Mouse (Mus musculus): ENCODE results near the gene Hoxd3. TPM values are rescaled to one million over a fixed set of nuclear protein-coding genes. Genes with fewer than 3 reads are reported as not detected.

The Hoxd3 gene
- polyA plus RNA-seq, 1 experiment from 2014 or later: 2.9 TPM

- 53% methylated on average over 7 of the region's 7 CpGs for WGBS
- H3K9ac ChIP-seq (replicated peaks; ENCODE audit: low read length): no peak overlapping the region
- no peak overlapping the region for H3K4me3 ChIP-seq (ENCODE audit: low read depth, low read length)
- no peaks in the 10 kb centered on the region for H3K4me1 ChIP-seq (ENCODE audit: control insufficient read depth, insufficient read depth, low read length)
- ATAC-seq (replicated peaks; ENCODE audit: insufficient number of reproducible peaks, low FRiP score, low TSS enrichment, low read depth): no peak
- no peak overlapping the region for H3K27ac ChIP-seq (replicated peaks; ENCODE audit: low read depth, low read length)
- no peak for DNase-seq (ENCODE audit: low spot score)
- no peak overlapping the region for H3K4me2 ChIP-seq (ENCODE audit: low read depth, low read length)
- no peaks in the 10 kb centered on the region for H3K36me3 ChIP-seq (replicated peaks; ENCODE audit: control insufficient read depth, insufficient read depth, low read depth, low read length)
- no peaks in the 10 kb centered on the region for H3K9me3 ChIP-seq (replicated peaks; ENCODE audit: control insufficient read depth, low read length)
- H3K27me3 ChIP-seq (ENCODE audit: control insufficient read depth, insufficient read depth, low read length): no peaks in the 10 kb centered on the region
Measured at GRCm38 (mm10) chr2:74795531-74795930, 83.8 kb downstream of the Hoxd3 start.

MicroRNAs encoded within 50 kb of the gene (microRNA counts, 519-probe panel; counts per million panel counts)
- 2,550 counts per million, percentile 24 among the panel's probes with 10 or more counts for microRNA mmu-miR-10b

Small RNA genes within 50 kb of the gene (microRNA-seq; reads per million reads assigned to microRNA genes)
- gene Gm44463 (ENCODE audit: borderline number of aligned reads): not detected
- 1,016 reads per million, percentile 71 among the genes with 10 or more reads in this experiment for gene Mir10b (ENCODE audit: borderline number of aligned reads)

Other genes starting within 250 kb of the Hoxd3 start
- 39.6 and 42.1 TPM in 2 replicates for gene Lnpk, start 132.5 kb upstream of the Hoxd3 start, polyA plus RNA-seq (2014; fragmentation: Nextera tagmentation; extraction: Ambion mirVana)
- 0.08 and 0.10 TPM in 2 replicates for gene Evx2, start 52.4 kb upstream of the Hoxd3 start, polyA plus RNA-seq (2014; fragmentation: Nextera tagmentation; extraction: Ambion mirVana)
- gene Hoxd13, start 43.6 kb upstream of the Hoxd3 start, polyA plus RNA-seq (2014; fragmentation: Nextera tagmentation; extraction: Ambion mirVana): not detected in 2 replicates
- not detected in 2 replicates for gene Hoxd12, start 36.9 kb upstream of the Hoxd3 start, polyA plus RNA-seq (2014; fragmentation: Nextera tagmentation; extraction: Ambion mirVana)
- not detected in 2 replicates for gene Hoxd11, start 32.4 kb upstream of the Hoxd3 start, polyA plus RNA-seq (2014; fragmentation: Nextera tagmentation; extraction: Ambion mirVana)
- gene Hoxd10, start 20.0 kb upstream of the Hoxd3 start, polyA plus RNA-seq (2014; fragmentation: Nextera tagmentation; extraction: Ambion mirVana): not detected in 2 replicates
- gene Hoxd9, start 14.2 kb upstream of the Hoxd3 start, polyA plus RNA-seq (2014; fragmentation: Nextera tagmentation; extraction: Ambion mirVana): 0.10 TPM in 1 of 2 replicates, not detected in the other
- gene Hoxd8, start 7.3 kb upstream of the Hoxd3 start, polyA plus RNA-seq (2014; fragmentation: Nextera tagmentation; extraction: Ambion mirVana): 0.18 and 0.71 TPM in 2 replicates
- 0.18 TPM in 1 of 2 replicates, not detected in the other for gene Hoxd4, start within 50 bp of the Hoxd3 start, polyA plus RNA-seq (2014; fragmentation: Nextera tagmentation; extraction: Ambion mirVana)
- not detected in 2 replicates for gene Gm28230, start 14.8 kb downstream of the Hoxd3 start, polyA plus RNA-seq (2014; fragmentation: Nextera tagmentation; extraction: Ambion mirVana)
- 0.47 and 0.80 TPM in 2 replicates for gene Hoxd1, start 51.1 kb downstream of the Hoxd3 start, polyA plus RNA-seq (2014; fragmentation: Nextera tagmentation; extraction: Ambion mirVana)
- gene Mtx2, start 113.9 kb downstream of the Hoxd3 start, polyA plus RNA-seq (2014; fragmentation: Nextera tagmentation; extraction: Ambion mirVana): 146 and 147 TPM in 2 replicates